Mouse (Mus musculus) bone marrow, adult 2 months (tissue): ENCODE data around the gene Slc4a1.

ENCODE experiments used
- CTCF ChIP-seq: fragments of 200-500 bp; IDR thresholded peaks from 2 replicates; pipeline ENCODE4 v1.5.1; 2011; ENCODE audit warnings: low read length, control low read depth; ENCODE audit not compliant: control insufficient read depth, insufficient read depth
- POLR2A ChIP-seq: fragments of 200-500 bp; IDR thresholded peaks from 2 replicates; pipeline ENCODE4 v1.6.1; 2011; ENCODE audit warnings: low read depth, mild to moderate bottlenecking, control low read depth, low read length, borderline replicate concordance; ENCODE audit not compliant: control insufficient read depth

DNA sequence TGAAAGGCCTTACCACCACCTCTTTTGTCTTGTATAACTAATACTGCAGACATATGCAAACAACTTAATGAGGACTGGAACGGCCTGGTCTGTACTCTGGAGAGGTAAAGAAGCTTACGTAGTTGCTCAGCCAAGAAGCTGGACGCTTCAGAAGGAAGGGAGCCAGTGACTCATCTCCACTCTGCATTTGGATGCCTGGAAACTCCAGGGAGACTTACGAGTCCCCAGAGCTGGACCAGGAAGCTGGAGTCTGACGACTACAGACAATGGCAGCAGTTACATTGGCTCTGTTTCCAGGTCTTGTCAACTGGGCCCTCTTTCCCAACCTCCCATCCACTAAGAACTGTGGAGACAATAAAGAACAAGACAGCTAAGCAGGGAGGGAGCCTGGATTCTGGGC lies 38.8 kb downstream of the Slc4a1 start:
- no peak for TF ChIP-seq CTCF
- TF ChIP-seq POLR2A: no peak
